Mouse (Mus musculus) neural tube, embryonic 12.5 days (tissue): ENCODE data around the gene Zdhhc5. TPM values are rescaled to one million over a fixed set of nuclear protein-coding genes. Genes with fewer than 3 reads are reported as not detected.
A peak's percentile ranks its signal among the peaks of the same experiment; 100 is the strongest.

Source experiments
- ATAC-seq: fragments of 200-750 bp; cut with Nextera tagmentation; 2 replicates; pipeline ENCODE4 v1.8.0; 2017; ENCODE audit warnings: low read depth, mild to moderate bottlenecking, moderate TSS enrichment, moderate library complexity; ENCODE audit not compliant: low FRiP score
- H3K27ac ChIP-seq: fragments of 300-500 bp; sonication (generic); 2 replicates; pipeline ENCODE4 v1.5.1; 2016
- H3K27me3 ChIP-seq: fragments of 300-500 bp; sonication (generic); replicated peaks from 2 replicates; pipeline ENCODE4 v1.6.1; 2016; ENCODE audit warnings: mild to moderate bottlenecking
- H3K36me3 ChIP-seq: fragments of 300-500 bp; sonication (generic); 2 replicates; pipeline ENCODE4 v1.6.1; 2016; ENCODE audit warnings: mild to moderate bottlenecking
- H3K4me1 ChIP-seq: fragments of 300-500 bp; sonication (generic); 2 replicates; pipeline ENCODE4 v1.6.1; 2016
- H3K4me2 ChIP-seq: fragments of 300-500 bp; sonication (generic); replicated peaks from 2 replicates; pipeline ENCODE4 v1.6.1; 2016; ENCODE audit warnings: mild to moderate bottlenecking
- H3K4me3 ChIP-seq: fragments of 300-500 bp; sonication (generic); 2 replicates; pipeline ENCODE4 v1.5.1; 2016
- H3K9ac ChIP-seq: fragments of 300-500 bp; sonication (generic); 2 replicates; pipeline ENCODE4 v1.6.1; 2016; ENCODE audit warnings: mild to moderate bottlenecking
- H3K9me3 ChIP-seq: fragments of 300-500 bp; sonication (generic); 2 replicates; pipeline ENCODE4 v1.6.1; 2016; ENCODE audit warnings: mild to moderate bottlenecking
- WGBS: fragments of 180-500 bp; shearing (Covaris S2); methylation state at CpG from one replicate; pipeline ENCODE4 v1.1.7; 2016; 5-methylcytosine and 5-hydroxymethylcytosine counted together
- polyA plus RNA-seq: library from polyadenylated mRNA; unstranded; fragments of >200 nt; fragmentation: Nextera tagmentation; extraction: Ambion mirVana; gene quantifications from 2 replicates; pipeline ENCODE4 v1.2.1, GENCODE M21; 2016

The Zdhhc5 gene
- polyA plus RNA-seq, 1 experiment from 2014 or later = 27.1 TPM

DNA sequence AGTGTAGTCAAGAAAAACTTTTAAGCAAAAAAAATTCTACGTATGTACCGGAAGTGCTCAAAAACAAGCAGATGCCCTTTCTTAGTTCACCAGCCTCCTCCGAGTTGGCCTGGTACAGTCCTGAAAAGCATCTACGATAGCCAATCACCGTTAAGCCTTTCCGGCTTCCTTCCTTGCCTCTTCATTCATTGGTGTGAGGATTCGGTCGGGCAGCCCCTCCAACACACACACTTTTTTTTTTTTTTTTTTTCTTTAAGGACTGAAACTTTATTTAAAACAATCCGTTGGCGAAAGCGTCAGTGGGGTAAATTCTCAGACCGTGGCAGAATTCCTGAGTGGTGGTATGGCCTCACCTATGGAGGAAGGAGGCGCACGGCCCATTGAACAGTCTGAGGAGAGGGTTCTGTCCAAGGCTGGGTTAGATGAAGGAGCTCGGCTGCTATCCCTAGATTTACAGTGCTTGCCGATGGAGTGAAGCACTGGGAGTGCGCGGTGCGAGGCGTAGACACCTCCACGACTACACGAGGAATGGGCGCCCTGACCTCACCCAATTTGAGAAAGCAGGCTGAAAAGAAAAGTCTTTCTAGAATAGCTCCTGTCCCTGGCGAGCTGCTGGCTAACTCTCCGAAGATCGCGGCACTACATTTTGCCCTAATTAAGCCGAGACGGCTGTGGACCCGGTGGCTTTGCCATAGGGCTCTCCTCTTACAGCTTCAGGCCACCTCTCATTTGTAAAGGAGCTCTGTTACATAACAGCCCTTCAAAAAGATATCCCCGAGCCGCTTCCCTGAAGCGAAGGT, 782 bp upstream of the Zdhhc5 start:
- peak; percentile 97 for ATAC-seq
- Histone ChIP-seq H3K4me3 (peak overlapping the region; percentile 89), H3K9ac (peak overlapping the region; percentile 94), H3K4me2 (peak overlapping the region; percentile 84), H3K36me3 (peaks cover 2% of the 10 kb centered on the region), H3K27me3 (no peaks in the 10 kb centered on the region), H3K9me3 (no peaks in the 10 kb centered on the region), H3K4me1 (peaks cover 13% of the 10 kb centered on the region), H3K27ac (peak overlapping the region; percentile 46; the same call in 1 of the 2 replicates)
- under 1% methylated on average over 33 of the region's 33 CpGs for WGBS

DNA sequence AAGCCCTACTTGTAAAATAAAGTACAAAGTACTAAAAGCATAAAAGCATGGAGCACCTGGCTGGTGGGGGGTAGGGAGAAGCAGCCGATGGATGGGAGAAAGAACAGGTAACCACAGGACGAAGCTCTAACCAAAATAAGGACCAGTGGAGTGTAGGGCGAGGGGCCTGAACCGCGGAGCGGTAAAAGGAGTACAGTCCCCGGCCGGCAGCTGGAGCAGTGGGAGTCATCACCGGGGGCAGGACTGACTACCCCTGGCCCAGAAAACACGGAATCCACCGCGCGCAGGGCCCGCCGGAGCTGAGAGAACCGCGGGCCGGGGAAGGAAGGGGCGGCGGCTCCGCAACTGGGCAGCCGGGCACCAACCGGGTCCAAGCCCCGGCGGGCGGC, 564 bp downstream of the Zdhhc5 start:
- peak overlapping the region; percentile 84 for H3K4me2 ChIP-seq

DNA sequence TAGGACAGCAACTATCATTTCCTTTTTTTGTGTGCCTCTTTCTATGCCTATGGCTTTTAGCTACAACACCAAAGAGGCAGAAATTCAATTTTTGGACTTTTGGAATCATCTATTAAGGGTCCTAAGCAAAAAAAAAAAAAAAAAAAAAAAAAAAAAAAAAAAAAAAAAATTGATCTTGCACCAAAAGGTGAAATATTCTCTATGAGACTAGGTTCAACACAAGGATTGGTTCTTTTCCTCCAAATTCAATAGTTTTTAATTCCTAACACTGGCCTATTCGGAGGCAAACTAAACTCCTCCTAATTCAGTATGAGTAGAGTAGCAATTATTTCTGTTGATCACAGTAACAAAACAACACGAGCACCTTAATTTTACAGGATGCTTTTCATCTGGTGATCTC, 3.1 kb downstream of the Zdhhc5 start:
- Histone ChIP-seq H3K9me3 (no peaks in the 10 kb centered on the region), H3K4me2 (no peak overlapping the region), H3K4me3 (no peak overlapping the region), H3K4me1 (peaks cover 20% of the 10 kb centered on the region), H3K36me3 (peaks cover 13% of the 10 kb centered on the region), H3K9ac (no peak overlapping the region), H3K27ac (no peak overlapping the region), H3K27me3 (no peaks in the 10 kb centered on the region)
- no peak for ATAC-seq
- 91% methylated on average over 2 of the region's 2 CpGs for WGBS

More for the DNA sequence above, 564 bp downstream of the Zdhhc5 start:
- peaks cover 13% of the 10 kb centered on the region for H3K4me1 ChIP-seq
- peaks cover 13% of the 10 kb centered on the region for H3K36me3 ChIP-seq
- under 1% methylated on average over 26 of the region's 26 CpGs for WGBS
- peak; percentile 15 for ATAC-seq
- H3K27me3 ChIP-seq = no peaks in the 10 kb centered on the region
- H3K27ac ChIP-seq = peak overlapping the region; percentile 94
- H3K9me3 ChIP-seq = no peaks in the 10 kb centered on the region
- H3K4me3 ChIP-seq = peak overlapping the region; percentile 89
- H3K9ac ChIP-seq = peak overlapping the region; percentile 94

DNA sequence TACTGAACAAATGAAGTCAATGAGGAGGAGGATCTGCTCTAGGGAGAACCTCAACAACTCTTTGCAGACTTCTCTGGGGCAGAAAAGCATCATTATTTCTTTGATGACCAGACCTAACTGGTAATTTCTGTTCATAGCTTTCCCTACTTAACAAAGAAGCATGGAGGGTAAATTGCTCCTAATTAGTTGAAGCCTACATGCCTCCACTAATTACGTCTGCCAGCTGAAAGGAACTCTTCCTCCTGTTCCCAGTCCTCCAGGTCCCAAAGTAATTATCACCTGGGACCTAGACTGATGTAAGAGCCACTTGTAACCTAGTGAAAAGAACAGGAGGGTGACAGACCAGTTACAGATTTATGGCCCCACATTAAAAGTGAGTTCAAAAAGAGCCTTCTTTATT, 7.5 kb downstream of the Zdhhc5 start:
- no peak overlapping the region for H3K27ac ChIP-seq
- no peak overlapping the region for H3K9ac ChIP-seq
- no peak for ATAC-seq
- H3K4me2 ChIP-seq = no peak overlapping the region; the same call in 1 of the 2 replicates
- no peaks in the 10 kb centered on the region for H3K9me3 ChIP-seq
- H3K4me3 ChIP-seq = no peak overlapping the region
- H3K27me3 ChIP-seq = no peaks in the 10 kb centered on the region
- H3K36me3 ChIP-seq = peaks cover 16% of the 10 kb centered on the region
- WGBS = 17% methylated on average over 1 of the region's 1 CpGs
- peaks cover 9% of the 10 kb centered on the region for H3K4me1 ChIP-seq

DNA sequence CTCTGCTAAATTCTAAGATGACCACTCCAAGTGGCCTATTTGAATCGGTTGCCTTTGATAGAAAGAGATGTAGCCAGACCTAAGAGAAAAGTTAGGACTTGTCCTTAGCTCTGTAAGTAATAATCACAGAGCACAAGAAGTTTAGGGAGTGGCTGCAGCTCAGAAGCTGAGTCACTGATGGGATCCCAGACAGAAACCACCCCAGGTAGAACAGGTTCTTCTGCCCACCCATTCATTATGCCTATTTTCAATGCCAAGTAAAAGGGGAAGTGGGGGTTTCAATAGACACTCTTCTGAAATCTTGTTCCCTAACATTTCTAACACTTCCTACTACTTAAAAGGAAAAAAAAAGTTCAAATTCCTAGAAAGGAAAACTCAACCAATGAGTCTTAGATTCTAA, 9.7 kb downstream of the Zdhhc5 start:
- no peaks in the 10 kb centered on the region for H3K9me3 ChIP-seq
- H3K27ac ChIP-seq = no peak overlapping the region
- H3K4me2 ChIP-seq = no peak overlapping the region
- H3K4me3 ChIP-seq = no peak overlapping the region
- H3K9ac ChIP-seq = no peak overlapping the region
- H3K4me1 ChIP-seq = peaks cover 9% of the 10 kb centered on the region; the same call in 1 of the 2 replicates
- peaks cover 14% of the 10 kb centered on the region for H3K36me3 ChIP-seq
- WGBS = 88% methylated on average over 1 of the region's 1 CpGs
- no peak for ATAC-seq
- no peaks in the 10 kb centered on the region for H3K27me3 ChIP-seq

DNA sequence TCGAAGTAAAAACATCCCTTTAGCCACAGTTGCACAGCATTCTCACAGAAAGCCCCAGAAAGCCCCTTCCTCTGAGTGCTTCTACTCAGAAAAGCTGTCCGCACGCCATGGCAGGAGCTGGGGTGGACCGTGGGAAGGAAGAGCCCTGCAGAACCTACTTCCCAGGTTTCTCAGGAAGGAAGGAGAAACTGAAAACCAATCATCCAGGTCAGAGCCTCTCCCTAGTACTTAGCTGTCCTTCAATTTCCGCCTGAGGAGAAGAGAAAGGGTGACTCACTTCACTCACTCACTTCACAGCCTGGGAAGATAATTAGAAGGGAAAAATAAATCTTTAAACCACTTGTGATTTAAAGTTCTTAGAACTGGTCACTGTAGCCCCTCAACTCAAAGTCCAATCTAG, 10.7 kb downstream of the Zdhhc5 start:
- Histone ChIP-seq H3K27me3 (no peaks in the 10 kb centered on the region), H3K4me1 (peaks cover 9% of the 10 kb centered on the region; the same call in 1 of the 2 replicates), H3K4me2 (no peak overlapping the region), H3K4me3 (no peak overlapping the region), H3K9me3 (no peaks in the 10 kb centered on the region), H3K9ac (no peak overlapping the region), H3K27ac (no peak overlapping the region), H3K36me3 (peaks cover 11% of the 10 kb centered on the region; the same call in 1 of the 2 replicates)
- 84% methylated on average over 5 of the region's 5 CpGs for WGBS
- ATAC-seq = no peak

DNA sequence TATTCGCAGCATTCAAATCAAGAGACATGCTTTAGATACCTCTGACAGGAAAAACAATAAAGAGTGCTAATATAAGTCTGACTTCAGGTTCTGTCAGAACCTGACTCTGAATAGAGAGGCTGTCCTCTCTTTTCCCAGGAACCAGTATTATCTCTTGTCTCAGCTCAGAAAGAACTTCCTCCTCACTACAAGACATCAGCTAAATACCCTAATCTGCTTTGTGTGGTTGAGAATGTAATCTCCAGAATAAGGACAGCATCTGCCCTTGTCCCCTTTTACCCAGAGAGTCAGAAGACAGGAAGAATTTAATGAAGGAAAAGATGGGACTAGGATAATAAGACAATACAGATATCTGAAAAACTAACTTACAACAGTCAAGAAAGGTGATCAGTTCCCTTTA, 11.5 kb downstream of the Zdhhc5 start:
- WGBS = 92% methylated on average over 1 of the region's 1 CpGs
- peaks cover 15% of the 10 kb centered on the region; the same call in 1 of the 2 replicates for H3K36me3 ChIP-seq
- no peaks in the 10 kb centered on the region for H3K9me3 ChIP-seq
- H3K4me3 ChIP-seq = no peak overlapping the region
- ATAC-seq = no peak
- H3K27ac ChIP-seq = no peak overlapping the region
- no peak overlapping the region for H3K9ac ChIP-seq
- H3K4me2 ChIP-seq = no peak overlapping the region
- H3K27me3 ChIP-seq = no peaks in the 10 kb centered on the region
- H3K4me1 ChIP-seq = peaks cover 9% of the 10 kb centered on the region; the same call in 1 of the 2 replicates

DNA sequence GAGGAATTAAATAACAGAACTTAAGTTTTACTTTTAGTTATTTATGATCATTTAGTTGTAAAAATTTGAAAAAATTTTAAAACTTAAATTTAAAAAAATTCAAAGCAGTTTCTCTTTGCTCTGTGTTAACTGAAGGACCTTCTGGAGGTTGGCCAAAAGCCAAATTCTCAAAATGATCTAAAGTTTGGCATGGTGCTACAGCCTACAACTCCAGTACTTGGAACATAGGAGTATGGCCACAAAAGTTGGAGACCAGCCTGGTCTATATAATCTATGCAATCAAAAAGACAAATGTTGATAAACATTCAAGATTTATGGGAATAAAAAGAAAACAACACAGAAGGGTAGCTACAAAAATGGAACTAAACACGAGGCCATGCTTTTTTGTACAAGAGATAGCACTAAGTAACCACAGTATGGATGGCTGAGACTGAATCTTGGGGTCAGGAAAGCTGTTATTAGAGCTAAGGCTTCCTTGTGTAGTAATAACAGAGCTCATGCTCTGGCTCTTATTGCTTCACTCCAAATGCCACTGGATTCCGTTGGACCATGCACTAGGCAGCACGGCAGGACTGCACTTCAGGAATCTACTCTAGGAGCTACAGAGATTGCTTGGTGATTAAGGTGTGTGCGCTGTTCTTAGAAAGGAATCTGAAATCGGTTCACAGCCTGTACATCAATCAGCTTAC, 19.8 kb downstream of the Zdhhc5 start:
- 91% methylated on average over 5 of the region's 5 CpGs for WGBS

DNA sequence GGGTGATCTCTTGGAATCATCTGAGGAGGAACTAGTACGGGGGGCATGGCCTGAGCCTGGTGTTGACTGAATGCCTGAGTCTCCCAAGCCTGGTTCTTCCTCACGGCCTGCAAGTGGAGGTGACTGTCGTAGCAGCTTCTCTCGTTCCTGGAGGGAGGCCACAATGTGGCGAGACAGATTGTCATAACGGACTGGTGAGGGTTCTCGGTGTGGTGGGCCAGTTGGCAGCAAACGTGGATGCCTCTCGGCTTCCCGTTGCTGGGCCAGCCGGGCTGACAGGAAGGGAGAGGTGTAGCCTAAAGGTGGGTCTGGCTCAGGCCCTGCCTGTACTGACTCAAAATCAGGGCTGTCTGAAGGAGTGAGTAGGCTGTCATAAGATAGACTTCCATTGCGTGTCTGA, 24.9 kb downstream of the Zdhhc5 start:
- Histone ChIP-seq H3K9ac (no peak overlapping the region), H3K4me2 (no peak overlapping the region), H3K4me1 (no peaks in the 10 kb centered on the region), H3K4me3 (no peak overlapping the region), H3K9me3 (no peaks in the 10 kb centered on the region), H3K36me3 (peaks cover 89% of the 10 kb centered on the region), H3K27me3 (no peaks in the 10 kb centered on the region), H3K27ac (no peak overlapping the region)
- ATAC-seq = no peak
- 91% methylated on average over 12 of the region's 12 CpGs for whole genome bisulfite sequencing

More for the DNA sequence above, 19.8 kb downstream of the Zdhhc5 start:
- Histone ChIP-seq H3K36me3 (peaks cover 62% of the 10 kb centered on the region), H3K9me3 (no peaks in the 10 kb centered on the region), H3K27ac (no peak overlapping the region), H3K9ac (no peak overlapping the region), H3K27me3 (no peaks in the 10 kb centered on the region), H3K4me2 (no peak overlapping the region), H3K4me3 (no peak overlapping the region), H3K4me1 (no peaks in the 10 kb centered on the region)
- ATAC-seq = no peak

DNA sequence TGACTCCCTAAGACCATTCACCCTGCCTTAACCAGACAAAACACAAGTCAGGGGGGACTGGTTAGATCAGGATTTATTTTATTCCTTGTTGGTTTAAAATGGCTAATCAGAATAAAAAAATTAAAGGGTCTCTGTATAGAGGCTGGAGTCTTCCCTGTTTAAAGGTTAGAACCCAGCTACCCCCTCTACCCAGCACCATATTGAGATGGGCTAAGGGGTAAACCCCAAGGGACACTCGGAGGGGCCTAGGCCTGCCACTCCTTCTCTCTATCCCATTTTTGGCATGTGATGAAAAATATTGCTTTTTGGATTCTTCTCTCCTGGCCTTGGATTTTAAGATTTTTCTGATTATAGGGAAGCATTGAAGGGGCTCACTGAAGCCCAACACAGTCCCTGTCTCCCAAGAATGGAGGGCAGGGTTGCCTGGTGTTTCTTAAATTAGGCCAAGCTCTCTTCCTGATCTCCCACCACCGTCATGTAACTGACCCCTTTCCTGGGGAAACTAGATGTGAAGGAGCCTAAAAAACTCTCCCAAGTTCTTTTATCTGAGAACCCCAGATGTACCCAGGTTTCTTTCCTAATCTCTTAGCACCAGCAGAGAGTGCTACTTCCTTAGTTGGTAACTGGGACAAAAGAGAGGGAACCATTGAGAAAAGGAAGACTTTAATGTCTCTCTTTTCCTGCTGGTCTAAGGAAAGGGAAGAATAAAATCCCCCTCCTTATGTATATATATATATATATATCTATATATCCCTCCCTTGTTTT, 26.7 kb downstream of the Zdhhc5 start:
- H3K27ac ChIP-seq = no peak overlapping the region
- H3K27me3 ChIP-seq = no peaks in the 10 kb centered on the region
- 83% methylated on average over 2 of the region's 2 CpGs for WGBS
- no peak overlapping the region for H3K4me3 ChIP-seq
- ATAC-seq = no peak
- H3K9ac ChIP-seq = no peak overlapping the region
- no peaks in the 10 kb centered on the region for H3K9me3 ChIP-seq
- no peaks in the 10 kb centered on the region for H3K4me1 ChIP-seq
- peaks cover 84% of the 10 kb centered on the region for H3K36me3 ChIP-seq
- no peak overlapping the region for H3K4me2 ChIP-seq

DNA sequence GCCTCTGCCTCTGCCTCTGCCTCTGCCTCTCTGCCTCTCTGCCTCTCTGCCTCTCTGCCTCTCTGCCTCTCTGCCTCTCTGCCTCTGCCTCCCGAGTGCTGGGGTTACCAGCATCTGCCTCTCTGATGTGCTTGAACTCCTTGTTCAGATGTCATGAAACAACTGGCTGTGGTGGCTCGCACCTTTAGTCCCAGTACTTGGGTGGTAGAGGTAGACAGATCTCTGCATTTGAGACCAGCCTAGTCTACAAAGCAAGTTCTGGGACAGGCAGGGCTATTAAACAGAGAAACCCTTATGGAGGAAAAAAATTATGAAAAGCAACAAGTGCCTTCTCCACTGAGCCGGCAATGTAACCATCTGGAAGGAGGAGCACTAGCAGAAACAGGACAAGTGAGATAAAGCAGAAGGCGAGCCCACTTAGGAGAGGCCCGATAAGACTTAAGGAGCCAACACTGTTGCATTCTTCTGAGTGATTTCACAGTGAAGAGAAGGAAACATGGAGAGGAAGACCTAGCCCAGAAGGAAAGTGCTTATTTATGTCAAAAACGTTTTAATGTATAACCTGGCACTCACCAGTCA, 32.3 kb downstream of the Zdhhc5 start:
- no peak overlapping the region for H3K9ac ChIP-seq
- H3K27me3 ChIP-seq = no peaks in the 10 kb centered on the region
- peaks cover 9% of the 10 kb centered on the region for H3K4me1 ChIP-seq
- WGBS = 90% methylated on average over 6 of the region's 6 CpGs
- H3K4me3 ChIP-seq = no peak overlapping the region
- no peak overlapping the region for H3K27ac ChIP-seq
- no peak for ATAC-seq
- H3K36me3 ChIP-seq = peaks cover 37% of the 10 kb centered on the region
- H3K4me2 ChIP-seq = no peak overlapping the region
- no peaks in the 10 kb centered on the region for H3K9me3 ChIP-seq

DNA sequence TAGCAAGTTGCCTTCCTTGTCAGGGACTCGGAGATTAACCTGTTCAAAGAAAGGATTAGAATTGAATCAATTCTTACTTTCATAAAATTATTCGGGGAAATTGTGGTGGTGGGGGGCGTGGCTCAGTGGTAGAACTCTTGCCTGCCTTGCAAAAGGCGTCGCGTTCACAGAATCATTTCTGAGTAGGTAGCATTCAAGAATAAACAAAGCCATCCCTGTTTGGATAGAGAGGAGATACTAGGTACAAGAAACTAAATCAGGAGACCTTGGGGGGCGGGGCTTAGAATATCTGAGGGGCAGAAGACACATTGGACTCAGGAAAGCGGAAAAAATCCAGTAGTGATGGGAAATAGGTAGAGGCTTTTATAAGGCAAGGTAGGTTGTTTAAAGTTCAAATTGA, 36.0 kb downstream of the Zdhhc5 start, which contains the start of gene Tmx2:
Tmx2 (minus strand) TSS at position 125 of the 400 bp plus-strand sequence.
- Histone ChIP-seq H3K4me2 (peak within 1 kb of the TSS; percentile 87), H3K36me3 (peaks cover 27% of the 10 kb centered on the region), H3K27me3 (no peaks in the 10 kb centered on the region), H3K9me3 (no peaks in the 10 kb centered on the region), H3K9ac (peak within 1 kb of the TSS; percentile 82), H3K27ac (no peak within 1 kb of the TSS), H3K4me3 (peak within 1 kb of the TSS; percentile 85), H3K4me1 (peaks cover 18% of the 10 kb centered on the region)
- no peak for ATAC-seq
- 22% methylated on average over 8 of the region's 8 CpGs for WGBS
